Mouse (Mus musculus) ES-E14 (cell line): ENCODE results near the gene Traf3ip1.

Source experiments
- CHD2 ChIP-seq: IDR thresholded peaks from 2 replicates; pipeline ENCODE4 v1.6.1; 2014; ENCODE audit warnings: mild to moderate bottlenecking, low read depth, low read length, inconsistent platforms
- MAFK ChIP-seq: IDR thresholded peaks from 2 replicates; pipeline ENCODE4 v1.6.1; 2014; ENCODE audit warnings: mild to moderate bottlenecking, low read depth, low read length, inconsistent platforms; ENCODE audit not compliant: insufficient read depth
- ZNF384 ChIP-seq: IDR thresholded peaks from 2 replicates; pipeline ENCODE4 v1.6.1; 2012; ENCODE audit warnings: low read depth, low read length, inconsistent platforms

DNA sequence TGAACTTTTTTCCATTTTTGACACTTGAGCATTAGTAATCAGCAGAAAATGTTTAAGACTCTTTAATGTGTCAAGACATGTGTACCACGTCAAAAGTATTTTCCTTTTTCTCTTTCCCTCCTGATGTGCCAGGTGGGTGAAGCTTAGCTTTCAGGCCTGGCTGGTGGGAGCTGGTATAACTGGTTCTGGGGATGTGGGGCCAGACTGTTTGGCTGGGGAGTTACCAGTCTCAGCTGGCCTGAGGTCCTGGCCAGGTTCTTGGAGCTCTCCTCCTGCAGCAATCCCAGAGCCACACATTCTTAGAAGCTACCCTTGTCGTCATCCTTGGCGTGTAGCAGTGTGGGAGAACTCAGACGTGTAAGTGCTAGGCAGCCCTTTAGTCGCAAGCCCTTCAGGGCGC, 21.2 kb downstream of the Traf3ip1 start:
- no peak for TF ChIP-seq MAFK
- TF ChIP-seq CHD2: no peak
- no peak for TF ChIP-seq ZNF384
